Mouse (Mus musculus) ES-CJ7 (cell line): ENCODE results near the gene Adarb2.

ENCODE experiments used
- DNase-seq: peaks from one replicate; pipeline ENCODE4 v3.0.0; 2011; ENCODE audit warnings: low read depth, low spot score

Gene Adarb2

DNA sequence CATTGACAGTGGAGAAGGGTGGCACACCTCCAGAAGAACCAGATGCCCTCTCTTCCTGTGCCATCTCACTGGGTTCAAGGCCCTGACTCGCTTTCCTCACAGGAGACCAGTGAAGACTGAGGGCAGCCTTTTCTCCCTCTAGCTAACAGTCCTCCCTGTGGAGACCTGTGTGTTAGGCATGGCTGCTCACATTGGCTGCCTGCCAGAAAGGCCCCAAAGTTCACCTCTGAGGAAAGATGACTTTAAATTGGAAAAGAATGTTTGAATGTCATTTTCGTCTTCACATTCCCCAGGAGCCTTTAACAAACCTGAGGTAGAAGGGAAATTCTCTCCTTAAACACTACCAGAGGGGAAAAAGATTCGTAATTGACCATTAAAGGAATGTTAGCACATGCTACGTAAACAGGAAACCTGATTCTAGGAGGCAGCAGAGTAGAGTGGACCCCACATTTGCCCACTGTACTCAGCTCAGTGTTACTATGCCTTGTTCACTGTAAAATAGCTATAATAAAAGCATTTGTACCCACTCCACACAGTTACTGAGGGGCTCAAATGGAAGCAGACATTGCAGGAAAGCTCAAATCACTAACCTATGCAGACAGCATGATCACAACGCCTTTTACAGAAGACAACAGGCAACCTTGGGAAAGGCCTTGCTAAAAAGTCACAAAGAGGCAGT, 285.2 kb downstream of the Adarb2 start:
- DNase-seq: no peak

DNA sequence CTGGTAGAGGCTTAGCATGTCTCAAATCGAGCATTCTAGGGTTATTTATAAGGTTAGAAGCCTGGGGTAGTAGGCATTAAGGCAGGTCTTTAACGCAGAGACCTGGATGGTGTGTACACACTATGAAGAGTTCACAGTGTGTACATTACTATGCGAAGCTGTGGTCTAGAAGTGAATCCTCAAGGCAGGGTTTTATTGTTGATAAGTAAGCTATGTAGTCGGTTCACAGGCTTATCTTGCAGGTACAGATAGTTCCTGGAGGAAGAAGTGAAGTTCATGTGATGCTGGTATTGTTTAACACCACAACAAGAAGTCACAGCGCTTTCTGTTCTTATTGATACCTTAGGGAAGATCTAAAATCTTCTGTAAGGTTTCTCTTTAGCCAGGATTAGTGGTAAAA, 290.7 kb downstream of the Adarb2 start:
- no peak for DNase-seq

DNA sequence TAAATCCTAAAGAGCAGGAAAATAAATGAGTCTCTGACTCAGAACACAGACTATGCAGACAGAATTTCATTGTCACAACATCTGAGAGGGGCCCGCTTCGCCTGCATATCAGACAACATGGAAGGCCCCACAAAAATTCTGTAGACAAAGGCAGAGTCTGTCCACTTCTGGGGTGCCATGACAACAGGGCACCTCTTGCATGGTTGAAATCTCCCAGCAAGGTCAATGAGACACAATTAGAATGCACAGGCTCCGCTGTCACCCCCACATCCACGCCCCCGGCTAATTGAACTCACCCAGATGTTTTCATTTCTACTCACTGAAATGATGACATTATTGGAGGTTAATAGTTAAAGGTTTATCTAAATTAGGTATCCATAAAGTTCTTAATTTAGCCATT, 296.9 kb downstream of the Adarb2 start:
- no peak for DNase-seq

DNA sequence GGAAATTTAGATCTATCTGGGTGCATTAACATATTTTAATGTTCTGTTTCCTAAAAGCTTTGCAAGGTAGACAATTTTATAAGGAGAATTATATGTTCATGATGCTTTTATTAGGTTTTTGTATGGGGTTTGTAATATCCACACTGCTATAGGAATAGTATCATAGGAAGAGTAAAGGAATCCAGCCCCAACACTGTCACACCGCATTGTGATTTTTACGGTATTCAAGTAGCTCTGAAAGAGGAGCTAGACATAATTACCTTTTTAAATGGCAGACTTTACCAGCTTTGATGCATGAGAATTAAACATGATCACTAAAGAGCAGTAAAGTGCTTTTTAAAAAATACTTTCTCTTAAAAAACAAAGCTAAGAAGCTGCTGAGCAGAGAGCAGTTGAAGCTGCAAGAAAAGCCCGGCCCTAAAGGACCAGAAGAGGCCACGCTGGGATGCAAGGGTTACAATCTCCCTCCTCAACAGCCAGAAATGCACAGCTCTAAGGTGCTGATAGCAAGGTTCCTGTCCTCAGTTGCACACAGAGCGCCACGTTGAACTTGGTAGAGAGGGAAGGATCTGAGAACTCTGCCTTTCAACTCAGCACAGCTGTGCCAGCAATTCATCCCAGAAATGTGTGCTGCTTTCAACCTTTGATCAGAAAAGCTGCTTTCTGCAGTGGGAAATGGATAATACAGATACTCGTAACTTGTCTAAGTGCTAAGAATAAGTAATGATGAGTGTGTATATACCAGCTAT, 308.6 kb downstream of the Adarb2 start:
- DNase-seq: no peak

DNA sequence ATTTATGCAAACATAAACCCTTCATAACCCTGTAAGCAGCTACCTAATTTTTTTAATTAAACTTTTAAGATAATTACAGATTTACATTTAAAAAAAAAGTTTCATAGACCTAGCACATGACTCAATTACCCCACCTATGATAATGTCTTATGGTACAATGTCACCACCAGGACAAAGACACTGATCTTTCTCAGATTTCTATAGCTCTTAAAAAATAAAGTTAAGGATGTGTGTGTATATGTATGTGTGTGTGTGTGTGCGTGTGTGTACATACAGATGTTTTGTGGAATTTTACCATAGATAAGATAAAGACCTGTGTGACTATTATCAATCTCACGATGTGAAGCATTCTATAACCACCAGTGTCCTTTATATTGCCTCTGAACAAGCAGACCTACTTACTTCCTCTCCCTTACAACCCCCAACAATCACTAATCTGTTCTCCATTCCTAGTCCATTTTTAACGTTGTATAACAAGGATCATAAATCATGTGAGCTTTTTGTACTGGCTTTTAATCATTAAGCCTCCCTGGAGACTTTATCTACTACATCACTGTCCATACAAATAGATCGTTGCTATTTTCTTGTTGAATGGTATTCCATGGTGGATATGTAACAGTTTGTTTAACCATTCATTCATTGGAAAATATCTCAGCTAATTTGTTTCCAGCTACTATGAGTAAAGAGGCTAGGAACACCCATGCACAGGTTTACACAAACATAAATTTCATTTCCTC, 313.5 kb downstream of the Adarb2 start:
- no peak for DNase-seq

DNA sequence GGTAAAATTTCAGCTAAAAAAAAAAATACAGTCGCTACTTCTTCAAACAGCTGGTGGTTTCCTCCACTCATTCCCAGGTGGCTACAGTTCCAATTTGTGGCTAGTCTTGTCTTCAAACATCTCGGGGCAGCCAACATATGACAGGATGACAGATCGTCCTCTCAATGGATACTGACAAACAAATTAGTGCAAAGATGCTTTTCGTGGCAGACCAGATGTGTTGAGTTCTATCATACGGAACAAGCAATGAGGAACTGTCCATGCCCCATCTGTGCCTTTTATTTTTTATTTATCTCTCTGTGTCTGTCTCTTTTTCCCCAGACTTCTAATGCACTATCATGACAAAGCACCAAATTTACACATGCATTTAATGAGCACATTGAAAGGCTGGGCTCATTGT, 316.5 kb downstream of the Adarb2 start:
- no peak for DNase-seq

DNA sequence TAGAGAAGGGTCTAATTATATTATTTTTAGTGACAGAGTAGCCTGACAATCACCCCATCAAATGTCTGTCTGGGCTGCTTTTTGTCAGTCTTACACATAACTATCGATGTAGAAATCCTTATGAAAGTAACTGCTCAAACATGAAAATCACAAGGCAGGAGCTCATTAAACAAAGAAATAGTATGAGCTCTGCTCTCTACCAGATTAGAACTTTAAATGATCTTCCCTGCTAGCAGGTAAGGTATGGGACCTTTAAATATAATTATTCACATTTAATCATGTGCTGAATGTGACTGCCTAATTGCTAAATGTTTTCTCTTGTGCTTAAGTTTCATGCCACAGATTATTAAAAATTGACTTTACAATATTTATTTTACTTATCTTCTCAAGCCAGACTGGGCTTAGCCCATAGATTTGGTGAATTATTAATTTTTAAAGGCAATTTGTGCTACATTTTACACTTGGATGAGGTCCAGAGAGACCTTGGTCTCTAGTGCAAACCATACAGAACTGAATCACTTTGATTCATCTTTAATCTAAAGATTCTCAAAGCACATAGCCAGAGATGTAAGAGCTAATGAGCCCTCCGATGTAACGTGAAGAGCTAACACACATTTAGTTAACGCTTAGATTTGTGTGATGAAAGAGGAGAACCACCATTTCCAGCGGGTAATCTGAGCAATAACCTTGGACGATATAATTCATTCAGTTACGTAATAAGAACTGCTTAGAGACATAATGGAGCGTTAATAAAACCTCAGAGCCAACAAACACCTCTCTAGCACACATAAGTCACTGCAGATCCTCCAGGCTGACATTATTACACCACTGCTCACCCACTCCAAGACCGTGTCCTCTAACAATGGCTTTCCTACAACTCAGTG, 323.3 kb downstream of the Adarb2 start:
- DNase-seq: no peak

DNA sequence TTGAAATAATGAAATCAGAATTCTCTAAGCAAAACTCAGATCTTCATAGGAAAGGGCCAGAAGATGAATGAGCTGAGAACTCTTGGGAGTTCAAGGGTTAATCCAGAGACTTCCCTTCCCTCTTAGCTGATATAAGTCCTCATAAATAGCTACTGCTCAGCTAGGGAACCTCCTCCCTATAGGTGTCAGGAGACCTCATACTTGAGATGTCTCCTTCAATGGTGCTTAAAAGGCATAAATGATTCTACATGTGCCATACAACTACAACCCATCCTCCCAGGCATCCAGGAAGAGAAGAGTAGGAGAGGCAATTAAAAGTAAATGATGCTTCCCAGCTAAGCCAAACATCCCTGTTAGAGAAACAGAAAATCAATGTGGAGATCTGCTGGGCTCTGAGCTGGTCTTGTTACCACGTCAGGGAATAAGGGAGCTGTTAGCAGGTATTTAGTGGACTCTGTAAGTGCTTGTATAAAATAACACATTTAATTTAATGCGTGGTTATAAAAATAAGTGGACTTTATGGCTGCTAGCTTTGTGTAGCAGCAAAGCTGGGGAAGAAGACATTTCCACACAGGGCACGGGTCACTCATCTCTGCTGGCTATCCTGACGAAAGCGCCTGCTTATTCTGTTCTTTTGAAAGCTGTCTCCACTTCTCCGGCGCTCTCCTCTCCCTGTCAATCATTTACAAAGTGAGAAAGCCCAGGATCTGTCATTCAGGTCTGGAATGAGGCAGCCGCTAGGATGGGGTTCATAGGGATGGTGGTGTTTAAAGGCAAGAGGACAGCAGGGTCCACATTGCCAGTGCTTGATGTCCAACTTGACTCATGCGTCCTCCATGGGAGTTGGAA, 331.8 kb downstream of the Adarb2 start:
- DNase-seq: no peak

DNA sequence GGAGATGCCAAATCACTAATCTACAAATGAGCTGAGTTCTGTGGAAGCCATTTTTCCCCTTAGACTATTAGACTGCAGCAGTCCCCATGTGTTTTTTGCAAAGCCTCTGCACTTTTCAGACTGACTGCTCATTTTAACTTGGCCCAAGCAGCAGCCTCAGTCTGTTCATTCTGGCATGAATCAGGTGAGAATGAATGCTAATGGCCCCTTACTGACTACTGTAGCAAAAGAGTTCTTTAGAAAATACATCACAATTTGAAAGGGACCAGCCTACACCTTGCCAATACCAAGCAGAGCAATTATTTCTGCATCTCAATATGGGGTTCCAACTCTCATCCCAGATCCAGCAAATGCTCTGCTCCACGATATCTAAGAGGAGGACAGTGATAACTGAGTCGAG, 335.8 kb downstream of the Adarb2 start:
- DNase-seq: no peak

DNA sequence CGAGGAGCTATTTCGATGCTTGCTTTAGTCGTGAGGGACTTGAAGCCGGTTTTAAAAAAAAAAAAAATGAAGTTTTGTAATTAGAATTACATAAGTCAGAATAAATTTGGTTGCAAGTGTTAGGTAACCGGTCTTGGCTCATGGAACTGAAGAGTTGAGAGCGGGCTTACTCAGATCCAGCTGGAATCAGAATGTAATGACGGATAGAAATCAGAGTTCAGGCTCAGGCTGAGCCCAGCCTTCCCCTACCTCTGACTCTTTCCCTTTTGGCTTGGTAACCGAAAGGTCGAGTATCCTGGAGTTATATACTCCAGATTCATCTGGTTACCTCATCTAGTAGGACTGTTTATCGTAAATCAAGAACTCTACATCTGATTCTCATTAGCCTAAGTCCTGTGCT, 336.2 kb downstream of the Adarb2 start:
- no peak for DNase-seq

DNA sequence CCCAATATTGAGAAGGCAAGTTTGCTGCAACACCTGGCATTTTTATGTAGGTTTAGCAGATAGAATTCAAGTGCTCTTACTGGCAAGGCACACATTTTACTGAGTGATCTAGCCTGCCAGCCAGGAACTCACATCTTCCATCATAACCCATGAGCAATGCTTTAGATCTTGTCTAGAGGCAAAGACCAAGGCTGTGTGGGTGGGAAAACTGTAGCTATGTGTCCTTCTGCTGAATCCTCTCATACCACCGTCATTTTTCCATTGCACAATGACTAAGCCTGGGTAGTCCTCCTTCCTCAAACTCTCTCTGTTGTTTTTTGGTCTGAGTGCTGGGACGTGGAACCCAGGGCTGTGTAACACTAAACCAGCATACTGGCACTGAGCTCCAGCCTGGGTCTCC, 340.0 kb downstream of the Adarb2 start:
- DNase-seq: no peak

DNA sequence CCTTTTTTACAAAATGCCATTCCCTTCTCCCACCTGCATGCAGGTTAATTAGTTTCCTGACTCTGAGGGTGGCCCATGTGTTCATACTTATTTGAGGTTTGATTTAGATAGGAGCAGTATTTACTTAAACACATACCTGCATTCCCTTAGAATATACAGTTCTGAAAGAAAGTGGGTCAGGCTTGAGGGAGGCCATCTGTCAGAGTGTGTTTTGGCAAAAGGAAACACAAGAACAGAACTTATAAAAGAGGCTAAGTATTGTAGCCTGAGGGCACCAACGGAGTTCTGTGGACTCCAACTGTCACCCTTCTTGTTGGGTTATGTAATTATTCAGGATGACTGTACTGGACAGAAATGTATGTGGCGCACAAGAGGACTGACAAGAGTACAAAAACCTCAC, 349.6 kb downstream of the Adarb2 start:
- no peak for DNase-seq

DNA sequence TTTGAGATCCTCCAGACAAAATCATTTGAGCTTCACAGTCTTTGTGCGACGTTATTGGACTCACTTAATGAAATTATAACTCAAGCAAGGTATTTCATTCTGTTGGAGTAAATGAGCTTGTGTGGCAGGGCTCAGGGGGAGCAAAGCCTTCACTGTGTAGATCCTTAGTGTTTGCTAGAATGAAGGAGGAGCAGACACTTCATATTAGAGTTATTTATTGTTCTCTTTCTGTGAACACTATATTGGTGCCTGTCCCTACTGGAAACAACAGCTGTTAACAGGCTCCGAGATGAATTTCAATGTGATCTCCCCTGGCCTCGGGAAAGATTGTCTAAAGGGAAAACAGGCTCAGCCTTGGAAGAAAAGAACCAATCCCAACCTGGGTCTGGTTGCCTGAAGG, 355.1 kb downstream of the Adarb2 start:
- no peak for DNase-seq

DNA sequence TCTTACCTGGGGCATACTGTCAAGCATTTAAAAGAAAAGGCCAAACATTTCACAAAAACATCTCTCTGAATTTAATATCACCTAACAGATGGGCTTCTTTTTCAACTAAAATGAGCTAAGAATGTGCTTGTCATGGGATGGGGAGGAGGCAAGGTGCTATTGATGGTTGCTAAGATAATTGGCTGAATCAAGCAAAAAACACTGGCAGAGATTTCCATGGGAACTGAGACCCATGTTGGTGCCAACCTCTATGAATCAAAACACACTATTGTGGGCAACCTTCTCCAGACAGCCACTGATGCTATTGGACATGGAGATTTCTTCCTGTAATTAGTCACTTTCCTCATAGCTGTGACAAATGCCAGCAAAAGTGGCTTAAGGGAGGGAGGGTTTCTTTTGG, 357.8 kb downstream of the Adarb2 start:
- no peak for DNase-seq

DNA sequence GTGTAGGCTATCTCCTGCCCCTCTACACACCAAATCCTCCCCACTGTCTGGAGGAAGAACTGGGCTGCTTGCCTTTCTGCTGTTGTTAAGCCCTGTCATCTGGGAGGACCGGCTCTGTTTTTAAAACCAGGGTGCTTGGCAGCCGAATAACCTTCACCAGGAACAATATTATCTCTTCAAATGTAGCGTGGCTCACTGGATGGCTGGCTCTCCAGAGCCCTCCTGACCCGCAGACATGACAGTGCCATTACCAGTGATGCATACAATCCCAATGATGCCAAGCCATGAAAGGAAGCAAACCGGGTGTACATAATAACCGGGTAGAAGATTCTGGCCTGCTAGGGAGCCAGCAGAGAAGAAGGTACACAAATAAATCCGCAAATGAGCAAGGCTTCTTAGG, 360.5 kb downstream of the Adarb2 start:
- no peak for DNase-seq

DNA sequence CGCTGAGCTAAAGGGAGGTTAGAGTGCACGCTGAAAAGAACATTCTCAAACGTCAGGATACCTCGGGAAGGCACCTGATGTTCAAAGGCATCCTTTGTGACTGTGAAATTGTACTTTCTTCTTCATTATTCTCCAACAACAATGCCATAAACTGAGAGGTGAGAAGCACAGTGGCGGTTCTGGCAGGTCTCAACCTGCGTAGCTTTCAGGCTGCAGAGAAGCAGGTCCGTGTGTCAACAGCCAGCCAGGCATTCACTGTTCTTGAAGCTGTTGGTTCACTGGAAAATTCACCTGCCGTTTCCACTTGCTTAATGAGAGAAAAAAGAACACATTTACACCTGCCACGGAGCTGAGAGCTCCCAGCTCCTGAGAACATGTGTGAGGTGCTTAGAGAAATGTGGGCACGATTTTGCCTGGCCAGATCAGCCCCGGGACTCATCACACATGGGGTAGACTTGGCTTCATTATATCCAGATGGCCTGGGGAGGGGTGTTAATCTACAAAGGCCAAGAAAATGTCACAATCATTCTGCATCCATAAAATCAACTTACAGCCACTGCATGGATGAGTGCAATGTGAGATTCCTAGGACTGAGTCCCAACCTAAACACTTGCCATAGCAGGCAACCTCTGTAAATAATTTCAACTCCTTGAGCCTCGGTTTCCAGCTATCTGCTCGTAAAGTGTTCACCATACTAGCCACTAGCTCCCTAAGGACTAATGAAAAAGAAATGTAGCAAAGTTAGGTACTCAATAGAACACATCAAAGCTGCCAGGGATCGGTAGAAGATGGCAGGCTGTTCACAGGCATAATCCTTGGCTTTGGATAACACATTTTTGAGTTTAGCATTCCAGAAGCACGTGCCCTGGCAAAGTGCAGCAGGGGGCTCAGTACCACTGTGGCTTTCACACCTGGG, 364.7 kb downstream of the Adarb2 start:
- no peak for DNase-seq

DNA sequence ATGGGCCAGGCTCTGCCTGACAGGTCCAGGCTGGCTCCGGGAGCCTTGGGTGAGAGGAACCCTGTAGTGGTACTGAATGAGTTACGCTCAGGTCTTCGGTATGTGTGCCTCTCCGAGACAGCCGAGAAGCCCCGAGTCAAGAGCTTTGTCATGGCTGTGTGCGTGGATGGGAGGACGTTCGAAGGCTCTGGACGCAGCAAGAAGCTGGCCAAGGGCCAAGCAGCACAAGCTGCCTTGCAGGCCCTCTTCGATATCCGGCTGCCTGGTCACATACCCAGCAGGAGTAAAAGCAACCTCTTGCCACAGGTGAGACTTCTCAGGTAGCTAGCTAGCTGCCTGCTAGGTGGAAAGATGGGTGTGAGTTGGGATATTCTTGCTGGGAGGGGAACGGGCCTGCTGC, 367.6 kb downstream of the Adarb2 start:
- DNase-seq: no peak

DNA sequence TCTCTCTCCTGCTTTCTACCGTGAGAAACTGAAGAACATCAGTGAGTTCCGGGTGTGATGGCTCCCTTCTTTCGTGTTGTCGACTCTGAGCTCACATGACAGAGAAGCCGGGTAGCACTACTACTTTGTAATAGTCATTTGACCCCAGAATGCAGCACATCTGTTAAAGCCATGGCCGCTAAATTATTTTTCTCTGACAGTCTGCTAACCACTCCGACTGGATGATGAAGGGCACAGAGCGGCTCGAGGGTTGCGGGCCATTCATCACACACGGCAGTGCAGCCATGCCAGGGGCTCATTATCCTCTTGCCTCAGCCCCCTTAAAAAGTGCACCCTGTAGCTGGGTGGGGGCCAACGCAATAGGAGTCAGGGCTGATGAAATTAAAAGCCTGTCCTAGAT, 371.2 kb downstream of the Adarb2 start:
- DNase-seq: no peak

DNA sequence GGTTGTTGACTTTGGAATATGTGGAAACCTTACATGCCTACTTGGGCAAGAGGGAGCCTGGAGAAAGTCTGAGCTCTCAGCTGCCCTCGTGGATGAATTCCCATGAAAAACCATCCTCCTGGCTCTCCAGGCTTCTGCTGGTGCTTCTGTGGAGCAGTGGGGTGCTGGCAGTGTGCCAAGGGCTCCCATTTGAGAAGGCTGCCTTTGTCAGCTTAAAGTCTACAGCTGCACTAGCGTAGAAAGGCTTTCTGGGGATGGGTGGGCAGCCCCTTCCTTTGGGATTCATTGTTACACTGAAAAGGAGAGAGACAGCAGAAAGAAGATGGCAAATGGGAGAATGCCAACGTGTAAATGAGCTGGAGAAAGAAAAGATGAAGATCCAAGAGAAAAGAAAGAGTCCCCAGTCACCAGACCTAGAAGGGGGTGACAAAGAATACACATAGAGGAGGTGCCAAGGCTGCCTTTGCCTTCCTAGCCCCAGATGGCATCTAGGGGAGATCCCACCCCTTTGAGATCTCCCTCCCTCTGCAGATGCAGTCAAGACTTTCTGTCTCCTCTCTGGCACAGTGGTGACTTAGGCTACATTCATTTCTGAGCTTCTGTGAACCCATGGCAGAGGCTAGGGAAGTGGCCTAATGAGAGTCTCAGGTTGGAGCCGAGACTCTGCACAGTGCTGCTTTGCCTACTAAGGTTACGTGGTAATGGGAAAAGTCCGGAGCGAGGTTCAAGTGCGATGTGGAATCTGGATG, 381.8 kb downstream of the Adarb2 start:
- no peak for DNase-seq
